Mouse (Mus musculus): ENCODE data around the gene Stk25. TPM values are rescaled to one million over a fixed set of nuclear protein-coding genes. Genes with fewer than 3 reads are reported as not detected.
"Not testable (repeated sequence)": the region's sequence is repeated elsewhere in the genome, so short reads cannot be mapped to it uniquely, and the experiment has no call there.

Stk25 gene
- 357 and 382 TPM in 2 replicates for polyA plus RNA-seq (2014; fragmentation: Nextera tagmentation; extraction: Ambion mirVana)

GRCm38 (mm10) chr1:93658559-93658958 is at the start of gene Stk25:
TSS of gene Stk25 (minus strand) at chr1:93658659.
- H3K27me3 ChIP-seq (ENCODE audit: control insufficient read depth, insufficient read depth, low read length); H3K36me3 ChIP-seq (ENCODE audit: control insufficient read depth, insufficient read depth, low read length); H3K9ac ChIP-seq (replicated peaks; ENCODE audit: low read depth, low read length); H3K4me3 ChIP-seq (ENCODE audit: low read depth, low read length); H3K4me2 ChIP-seq (ENCODE audit: low read depth, low read length); ATAC-seq (ENCODE audit: low read depth); H3K4me1 ChIP-seq (ENCODE audit: control insufficient read depth, insufficient read depth, low read length); H3K27ac ChIP-seq (ENCODE audit: low read depth, low read length); H3K9me3 ChIP-seq (ENCODE audit: control insufficient read depth, low read length): not testable (repeated sequence)

GRCm38 (mm10) chr1:93705389-93705788 is 46.9 kb upstream of the Stk25 start:
- no peak for ATAC-seq (ENCODE audit: low read depth)
- Histone ChIP-seq H3K9me3 (ENCODE audit: control insufficient read depth, low read length) (no peaks in the 10 kb centered on the region), H3K36me3 (ENCODE audit: control insufficient read depth, insufficient read depth, low read length) (peaks cover 11% of the 10 kb centered on the region; the same call in 1 of the 2 replicates), H3K27me3 (ENCODE audit: control insufficient read depth, insufficient read depth, low read length) (no peaks in the 10 kb centered on the region), H3K4me2 (ENCODE audit: low read depth, low read length) (no peak overlapping the region), H3K4me1 (ENCODE audit: control insufficient read depth, insufficient read depth, low read length) (no peaks in the 10 kb centered on the region), H3K9ac (replicated peaks; ENCODE audit: low read depth, low read length) (no peak overlapping the region), H3K27ac (ENCODE audit: low read depth, low read length) (no peak overlapping the region), H3K4me3 (ENCODE audit: low read depth, low read length) (no peak overlapping the region)
- 75% methylated on average over 3 of the region's 3 CpGs for WGBS

GRCm38 (mm10) chr1:93704341-93704740 is 45.9 kb upstream of the Stk25 start:
- H3K27me3 ChIP-seq (ENCODE audit: control insufficient read depth, insufficient read depth, low read length): no peaks in the 10 kb centered on the region

GRCm38 (mm10) chr1:93703472-93704048 is 45.1 kb upstream of the Stk25 start:
- Histone ChIP-seq H3K27ac (ENCODE audit: low read depth, low read length) (no peak overlapping the region), H3K4me3 (ENCODE audit: low read depth, low read length) (no peak overlapping the region), H3K9ac (replicated peaks; ENCODE audit: low read depth, low read length) (no peak overlapping the region), H3K4me1 (ENCODE audit: control insufficient read depth, insufficient read depth, low read length) (no peaks in the 10 kb centered on the region), H3K4me2 (ENCODE audit: low read depth, low read length) (no peak overlapping the region), H3K9me3 (ENCODE audit: control insufficient read depth, low read length) (no peaks in the 10 kb centered on the region), H3K27me3 (ENCODE audit: control insufficient read depth, insufficient read depth, low read length) (no peaks in the 10 kb centered on the region), H3K36me3 (ENCODE audit: control insufficient read depth, insufficient read depth, low read length) (peaks cover 11% of the 10 kb centered on the region; the same call in 1 of the 2 replicates)
- WGBS: 93% methylated on average over 10 of the region's 10 CpGs
- no peak for ATAC-seq (ENCODE audit: low read depth)

More at GRCm38 (mm10) chr1:93704341-93704740, 45.9 kb upstream of the Stk25 start:
- no peaks in the 10 kb centered on the region for H3K4me1 ChIP-seq (ENCODE audit: control insufficient read depth, insufficient read depth, low read length)
- no peak overlapping the region for H3K4me2 ChIP-seq (ENCODE audit: low read depth, low read length)
- ATAC-seq (ENCODE audit: low read depth): no peak
- H3K9ac ChIP-seq (replicated peaks; ENCODE audit: low read depth, low read length): no peak overlapping the region
- peaks cover 11% of the 10 kb centered on the region; the same call in 1 of the 2 replicates for H3K36me3 ChIP-seq (ENCODE audit: control insufficient read depth, insufficient read depth, low read length)
- no peak overlapping the region for H3K4me3 ChIP-seq (ENCODE audit: low read depth, low read length)
- no peak overlapping the region for H3K27ac ChIP-seq (ENCODE audit: low read depth, low read length)
- H3K9me3 ChIP-seq (ENCODE audit: control insufficient read depth, low read length): no peaks in the 10 kb centered on the region
- 86% methylated on average over 9 of the region's 9 CpGs for WGBS

GRCm38 (mm10) chr1:93702106-93702505 is 43.6 kb upstream of the Stk25 start:
- ATAC-seq (ENCODE audit: low read depth): no peak
- Histone ChIP-seq H3K4me1 (ENCODE audit: control insufficient read depth, insufficient read depth, low read length) (no peaks in the 10 kb centered on the region), H3K27me3 (ENCODE audit: control insufficient read depth, insufficient read depth, low read length) (no peaks in the 10 kb centered on the region), H3K27ac (ENCODE audit: low read depth, low read length) (no peak overlapping the region), H3K36me3 (ENCODE audit: control insufficient read depth, insufficient read depth, low read length) (peaks cover 11% of the 10 kb centered on the region; the same call in 1 of the 2 replicates), H3K4me2 (ENCODE audit: low read depth, low read length) (no peak overlapping the region), H3K4me3 (ENCODE audit: low read depth, low read length) (no peak overlapping the region), H3K9ac (replicated peaks; ENCODE audit: low read depth, low read length) (no peak overlapping the region), H3K9me3 (ENCODE audit: control insufficient read depth, low read length) (no peaks in the 10 kb centered on the region)
- 89% methylated on average over 1 of the region's 1 CpGs for WGBS

GRCm38 (mm10) chr1:93699159-93699558 is 40.7 kb upstream of the Stk25 start:
- Histone ChIP-seq H3K36me3 (ENCODE audit: control insufficient read depth, insufficient read depth, low read length) (peaks cover 3% of the 10 kb centered on the region; the same call in 1 of the 2 replicates), H3K27ac (ENCODE audit: low read depth, low read length) (no peak overlapping the region), H3K9me3 (ENCODE audit: control insufficient read depth, low read length) (no peaks in the 10 kb centered on the region), H3K4me3 (ENCODE audit: low read depth, low read length) (no peak overlapping the region), H3K4me2 (ENCODE audit: low read depth, low read length) (no peak overlapping the region), H3K27me3 (ENCODE audit: control insufficient read depth, insufficient read depth, low read length) (no peaks in the 10 kb centered on the region), H3K9ac (replicated peaks; ENCODE audit: low read depth, low read length) (no peak overlapping the region), H3K4me1 (ENCODE audit: control insufficient read depth, insufficient read depth, low read length) (no peaks in the 10 kb centered on the region)
- ATAC-seq (ENCODE audit: low read depth): no peak
- 78% methylated on average over 4 of the region's 4 CpGs for WGBS

GRCm38 (mm10) chr1:93697317-93697716 is 38.9 kb upstream of the Stk25 start:
- Histone ChIP-seq H3K9me3 (ENCODE audit: control insufficient read depth, low read length) (no peaks in the 10 kb centered on the region), H3K27me3 (ENCODE audit: control insufficient read depth, insufficient read depth, low read length) (no peaks in the 10 kb centered on the region), H3K27ac (ENCODE audit: low read depth, low read length) (no peak overlapping the region), H3K36me3 (ENCODE audit: control insufficient read depth, insufficient read depth, low read length) (no peaks in the 10 kb centered on the region), H3K4me2 (ENCODE audit: low read depth, low read length) (no peak overlapping the region), H3K4me1 (ENCODE audit: control insufficient read depth, insufficient read depth, low read length) (no peaks in the 10 kb centered on the region), H3K9ac (replicated peaks; ENCODE audit: low read depth, low read length) (no peak overlapping the region), H3K4me3 (ENCODE audit: low read depth, low read length) (no peak overlapping the region)
- no peak for ATAC-seq (ENCODE audit: low read depth)
- WGBS: 21% methylated on average over 3 of the region's 3 CpGs

GRCm38 (mm10) chr1:93694966-93695365 is 36.5 kb upstream of the Stk25 start:
- H3K4me1 ChIP-seq (ENCODE audit: control insufficient read depth, insufficient read depth, low read length): no peaks in the 10 kb centered on the region
- H3K9me3 ChIP-seq (ENCODE audit: control insufficient read depth, low read length): no peaks in the 10 kb centered on the region
- no peak overlapping the region for H3K27ac ChIP-seq (ENCODE audit: low read depth, low read length)
- H3K9ac ChIP-seq (replicated peaks; ENCODE audit: low read depth, low read length): no peak overlapping the region
- no peak overlapping the region for H3K4me2 ChIP-seq (ENCODE audit: low read depth, low read length)
- H3K36me3 ChIP-seq (ENCODE audit: control insufficient read depth, insufficient read depth, low read length): no peaks in the 10 kb centered on the region
- ATAC-seq (ENCODE audit: low read depth): no peak
- WGBS: 89% methylated on average over 6 of the region's 6 CpGs
- no peaks in the 10 kb centered on the region for H3K27me3 ChIP-seq (ENCODE audit: control insufficient read depth, insufficient read depth, low read length)
- H3K4me3 ChIP-seq (ENCODE audit: low read depth, low read length): no peak overlapping the region

GRCm38 (mm10) chr1:93693943-93694342 is 35.5 kb upstream of the Stk25 start:
- H3K9me3 ChIP-seq (ENCODE audit: control insufficient read depth, low read length): no peaks in the 10 kb centered on the region
- WGBS: 97% methylated on average over 9 of the region's 10 CpGs
- H3K36me3 ChIP-seq (ENCODE audit: control insufficient read depth, insufficient read depth, low read length): no peaks in the 10 kb centered on the region
- H3K4me3 ChIP-seq (ENCODE audit: low read depth, low read length): no peak overlapping the region
- H3K27me3 ChIP-seq (ENCODE audit: control insufficient read depth, insufficient read depth, low read length): no peaks in the 10 kb centered on the region
- no peak overlapping the region for H3K27ac ChIP-seq (ENCODE audit: low read depth, low read length)
- H3K4me2 ChIP-seq (ENCODE audit: low read depth, low read length): no peak overlapping the region
- H3K9ac ChIP-seq (replicated peaks; ENCODE audit: low read depth, low read length): no peak overlapping the region
- no peak for ATAC-seq (ENCODE audit: low read depth)
- no peaks in the 10 kb centered on the region for H3K4me1 ChIP-seq (ENCODE audit: control insufficient read depth, insufficient read depth, low read length)
